8 mouse cellular contexts compared by ENCODE assay signal in the genomic region with DNA sequence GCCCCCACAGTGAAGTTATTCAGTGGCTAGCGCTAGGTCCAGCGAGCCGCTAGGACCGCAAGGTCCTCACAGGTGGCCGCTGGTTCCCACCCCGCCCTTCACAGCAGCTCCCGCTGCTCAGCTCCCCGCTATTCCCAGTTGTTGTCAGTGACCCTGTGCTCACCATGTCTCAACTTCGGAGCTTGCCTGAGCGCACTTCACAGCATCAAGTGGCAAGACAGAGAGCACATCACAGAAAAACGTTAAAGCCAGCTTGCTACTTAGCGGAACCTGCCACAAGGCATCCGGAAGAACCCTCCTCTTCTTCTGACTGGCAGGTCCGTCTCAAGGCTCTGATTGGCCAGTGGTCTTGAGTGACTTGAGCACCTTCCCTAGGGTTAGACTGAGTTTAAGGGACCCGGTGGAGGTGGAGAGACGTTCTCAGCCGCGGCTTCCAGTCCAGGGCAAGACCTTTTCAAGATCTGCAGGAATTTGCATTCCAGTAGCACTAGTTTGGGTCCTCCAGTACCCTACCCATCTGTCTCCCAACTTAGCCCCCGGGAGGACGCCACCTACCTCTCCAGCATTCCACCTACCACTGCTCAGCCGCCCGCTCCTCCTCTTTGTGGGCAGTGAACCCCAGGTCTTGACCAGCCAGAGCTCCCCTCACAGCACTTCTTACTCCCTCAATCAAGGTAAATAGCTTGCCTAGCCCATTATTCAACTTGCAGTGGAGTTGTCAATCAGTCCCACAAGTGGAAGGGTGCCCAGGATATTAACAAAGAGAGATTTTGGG. TPM values are rescaled to one million over a fixed set of nuclear protein-coding genes. Genes with fewer than 3 reads are reported as not detected.
DNase-seq lines count a peak whose midpoint lies in the region; ATAC-seq lines count a peak whose summit lies in the region.

No protein-coding gene starts in this region.

- H3K4me1 ChIP-seq in forebrain, embryonic 11.5 days (replicated peaks; ENCODE audit: control insufficient read depth, insufficient read depth, low read length) = peaks cover 4% of the 10 kb centered on the region; the same call in 1 of the 2 replicates
- peaks cover 15% of the 10 kb centered on the region for H3K4me1 ChIP-seq in heart, embryonic 16.5 days (ENCODE audit: control insufficient read depth, insufficient read depth, low read length)
- peaks cover 30% of the 10 kb centered on the region for H3K4me1 ChIP-seq in liver, embryonic 15.5 days (replicated peaks)
- H3K4me1 ChIP-seq in neural tube, embryonic 12.5 days = peaks cover 14% of the 10 kb centered on the region

- H3K4me3 ChIP-seq in forebrain, embryonic 11.5 days (ENCODE audit: low read depth, low read length) = peak overlapping the region; percentile 79
- peak overlapping the region; percentile 83 for H3K4me3 ChIP-seq in heart, embryonic 16.5 days (ENCODE audit: low read length)
- H3K4me3 ChIP-seq in liver, embryonic 15.5 days (replicated peaks) = peak overlapping the region; percentile 77
- H3K4me3 ChIP-seq in neural tube, embryonic 12.5 days = peak overlapping the region; percentile 63

- DNase-seq in CD8-positive naive resting alpha-beta T cell, adult 2 months (ENCODE audit: low read depth in 2 of 2, low spot score in 2 of 2) = peak; percentile 66 to 71
- peak; percentile 71 for DNase-seq in c-Kit-positive CD71-negative TER-119-negative erythroid progenitor cells, embryonic 14.5 days (ENCODE audit: low read depth)
- DNase-seq in forebrain, embryonic 11.5 days (ENCODE audit: low spot score) = peak; percentile 81
- DNase-seq in kidney, postnatal 36 days = peak; percentile 90 to 94
- peak; percentile 94 for DNase-seq in telencephalon, adult 2 months (ENCODE audit: low read depth, low spot score)

- ATAC-seq in forebrain, embryonic 11.5 days (replicated peaks; ENCODE audit: low FRiP score) = peak; percentile 99
- peak; percentile 98 for ATAC-seq in heart, embryonic 16.5 days (replicated peaks; ENCODE audit: extremely low read depth, insufficient read depth, low FRiP score)
- ATAC-seq in liver, embryonic 15.5 days (ENCODE audit: insufficient read depth) = peak; percentile 97
- peak; percentile 97 for ATAC-seq in neural tube, embryonic 12.5 days (ENCODE audit: low FRiP score, low read depth)

- 0 out of 2 replicates have a peak overlapping the region, but pooled peaks have one; percentile 46 for H3K27ac ChIP-seq in forebrain, embryonic 11.5 days (ENCODE audit: low read depth, low read length)
- H3K27ac ChIP-seq in heart, embryonic 16.5 days (ENCODE audit: low read length) = peak overlapping the region; percentile 84
- H3K27ac ChIP-seq in liver, embryonic 15.5 days (replicated peaks) = peak overlapping the region; percentile 79
- H3K27ac ChIP-seq in neural tube, embryonic 12.5 days = no peak overlapping the region

- H3K27me3 ChIP-seq in forebrain, embryonic 11.5 days (ENCODE audit: control insufficient read depth, insufficient read depth, low read length) = no peaks in the 10 kb centered on the region
- no peaks in the 10 kb centered on the region for H3K27me3 ChIP-seq in heart, embryonic 16.5 days (ENCODE audit: control insufficient read depth, insufficient read depth, low read length)
- H3K27me3 ChIP-seq in liver, embryonic 15.5 days = no peaks in the 10 kb centered on the region
- H3K27me3 ChIP-seq in neural tube, embryonic 12.5 days (replicated peaks) = no peaks in the 10 kb centered on the region

- H3K9ac ChIP-seq in forebrain, embryonic 11.5 days (ENCODE audit: low read length) = peak overlapping the region; percentile 82
- peak overlapping the region; percentile 82 for H3K9ac ChIP-seq in heart, embryonic 16.5 days (ENCODE audit: low read length)
- peak overlapping the region; percentile 67 for H3K9ac ChIP-seq in liver, embryonic 15.5 days
- peak overlapping the region; percentile 68 for H3K9ac ChIP-seq in neural tube, embryonic 12.5 days

- WGBS in forebrain, embryonic 11.5 days = under 1% methylated on average over 22 of the region's 22 CpGs
- 1% methylated on average over 22 of the region's 22 CpGs for WGBS in heart, embryonic 16.5 days
- under 1% methylated on average over 22 of the region's 22 CpGs for WGBS in liver, embryonic 15.5 days (ENCODE audit: insufficient replicate concordance)
- WGBS in neural tube, embryonic 12.5 days = 2% methylated on average over 22 of the region's 22 CpGs

- H3K36me3 ChIP-seq in forebrain, embryonic 11.5 days (ENCODE audit: control insufficient read depth, insufficient read depth, low read length) = no peaks in the 10 kb centered on the region; the same call in 1 of the 2 replicates
- peaks cover 10% of the 10 kb centered on the region; the same call in 1 of the 2 replicates for H3K36me3 ChIP-seq in heart, embryonic 16.5 days (ENCODE audit: control insufficient read depth, insufficient read depth)
- no peaks in the 10 kb centered on the region; the same call in none of the 2 replicates for H3K36me3 ChIP-seq in liver, embryonic 15.5 days (replicated peaks)
- peaks cover 15% of the 10 kb centered on the region for H3K36me3 ChIP-seq in neural tube, embryonic 12.5 days

- H3K9me3 ChIP-seq in forebrain, embryonic 11.5 days (ENCODE audit: control insufficient read depth, low read length) = no peaks in the 10 kb centered on the region; the same call in 1 of the 2 replicates
- H3K9me3 ChIP-seq in heart, embryonic 16.5 days (replicated peaks; ENCODE audit: control insufficient read depth, low read length) = no peaks in the 10 kb centered on the region
- no peaks in the 10 kb centered on the region for H3K9me3 ChIP-seq in liver, embryonic 15.5 days (replicated peaks)
- no peaks in the 10 kb centered on the region for H3K9me3 ChIP-seq in neural tube, embryonic 12.5 days

- H3K4me2 ChIP-seq in forebrain, embryonic 11.5 days (ENCODE audit: low read depth, low read length, severe bottlenecking) = peak overlapping the region; percentile 66
- H3K4me2 ChIP-seq in heart, embryonic 16.5 days (ENCODE audit: low read depth, low read length) = peak overlapping the region; percentile 86
- peak overlapping the region; percentile 78 for H3K4me2 ChIP-seq in liver, embryonic 15.5 days
- H3K4me2 ChIP-seq in neural tube, embryonic 12.5 days (replicated peaks) = peak overlapping the region; percentile 78

RNA-seq across cellular contexts. Expression of a gene that starts 30.4 kb away (rescaled TPM):
- 6.9 and 9.4 TPM in 2 replicates for polyA plus RNA-seq in forebrain, embryonic 11.5 days (2014; fragmentation: Nextera tagmentation; extraction: Ambion mirVana)
- 9.7 and 10.5 TPM in 2 replicates for polyA plus RNA-seq in heart, embryonic 16.5 days (2015; fragmentation: Nextera tagmentation; extraction: Ambion mirVana)
- polyA plus RNA-seq in liver, embryonic 15.5 days (2015; fragmentation: Nextera tagmentation; extraction: Ambion mirVana) = 3.8 TPM in 2 replicates
- 7.1 and 8.8 TPM in 2 replicates for polyA plus RNA-seq in neural tube, embryonic 12.5 days (2016; fragmentation: Nextera tagmentation; extraction: Ambion mirVana)
